Mouse (Mus musculus) liver, adult 2 months (tissue): ENCODE results near the gene Nfkbia.

Source experiments
- CTCF ChIP-seq: fragments of 200-500 bp; IDR thresholded peaks from 2 replicates; pipeline ENCODE4 v1.5.1; 2011; ENCODE audit warnings: low read depth, low read length, control low read depth
- POLR2A ChIP-seq: fragments of 200-500 bp; IDR thresholded peaks from 2 replicates; pipeline ENCODE4 v1.6.1; 2011; ENCODE audit warnings: low read length, control low read depth; ENCODE audit not compliant: insufficient read depth; ENCODE audit errors: extremely low read depth

- no peak for TF ChIP-seq POLR2A
- TF ChIP-seq CTCF = no peak
Observed at GRCm38 (mm10) chr12:55463087-55463486, 29.4 kb downstream of the Nfkbia start.
